Mouse (Mus musculus) neutrophil, adult 5-6 weeks (primary cell): ENCODE measurements around the gene Sox8. TPM values are rescaled to one million over a fixed set of nuclear protein-coding genes. Genes with fewer than 3 reads are reported as not detected.

ENCODE experiments used
- total RNA-seq: library from RNA; stranded (forward); fragments of 200-1000 nt; gene quantifications from 2 replicates; pipeline ENCODE4 v1.2.3, GENCODE M21; 2017

Gene Sox8
- total RNA-seq, 1 experiment from 2014 or later: not detected

Other genes starting within 250 kb of the Sox8 start
- not detected in 2 replicates for gene Tpsab1, start 225.1 kb downstream of the Sox8 start, total RNA-seq
- not detected in 2 replicates for gene Tpsb2, start 204.4 kb downstream of the Sox8 start, total RNA-seq
- gene Tpsg1, start 201.4 kb downstream of the Sox8 start, total RNA-seq: not detected in 2 replicates
- gene Cacna1h, start 136.9 kb downstream of the Sox8 start, total RNA-seq: 1.5 and 4.3 TPM in 2 replicates
- not detected in 2 replicates for gene Tekt4, start 116.1 kb downstream of the Sox8 start, total RNA-seq
- not detected in 2 replicates for gene Sstr5, start 73.4 kb downstream of the Sox8 start, total RNA-seq
- 10.9 and 11.8 TPM in 2 replicates for gene Lmf1, start 8.4 kb upstream of the Sox8 start, total RNA-seq
- gene Gng13, start 146.5 kb upstream of the Sox8 start, total RNA-seq: not detected in 2 replicates
- 1.5 and 2.3 TPM in 2 replicates for gene Chtf18, start 156.7 kb upstream of the Sox8 start, total RNA-seq
- gene Rpusd1, start 157.0 kb upstream of the Sox8 start, total RNA-seq: 1.7 and 2.2 TPM in 2 replicates
- gene Mslnl, start 165.4 kb upstream of the Sox8 start, total RNA-seq: not detected in 2 replicates
- 1.6 TPM in 1 of 2 replicates, not detected in the other for gene Msln, start 183.7 kb upstream of the Sox8 start, total RNA-seq
- gene Narfl, start 203.1 kb upstream of the Sox8 start, total RNA-seq: 36.2 and 41.3 TPM in 2 replicates
- gene Haghl, start 215.0 kb upstream of the Sox8 start, total RNA-seq: 21.5 and 24.7 TPM in 2 replicates
- 0.25 TPM in 1 of 2 replicates, not detected in the other for gene Ccdc78, start 215.9 kb upstream of the Sox8 start, total RNA-seq
- 23.6 and 33.3 TPM in 2 replicates for gene Fam173a, start 222.2 kb upstream of the Sox8 start, total RNA-seq
- not detected in 2 replicates for gene AC134908.4, start 225.0 kb upstream of the Sox8 start, total RNA-seq
- 3.5 and 4.4 TPM in 2 replicates for gene Metrn, start 226.4 kb upstream of the Sox8 start, total RNA-seq
- not detected in 2 replicates for gene Fbxl16, start 238.4 kb upstream of the Sox8 start, total RNA-seq